Comparison of ENCODE assay signal across 25 mouse cellular contexts in genomic region chr5:50013965-50014364, GRCm38 (mm10). TPM values are rescaled to one million over a fixed set of nuclear protein-coding genes. Genes with fewer than 3 reads are reported as not detected.
"Had no signal": no experiment of that assay in that cellular context is flagged by ENCODE, and none has a peak within 500 bp of the region (broad histone marks: within the 10 kb centered on the region; RNA-seq: fewer than 3 reads in every experiment).

No protein-coding gene starts in this region.

- H3K9ac ChIP-seq: heart, embryonic 12.5 days; hindbrain, embryonic 12.5 days; hindbrain, embryonic 14.5 days; intestine, embryonic 15.5 days; kidney, embryonic 15.5 days; limb, embryonic 13.5 days had no signal

- H3K27me3 ChIP-seq: heart, embryonic 12.5 days; hindbrain, embryonic 12.5 days; intestine, embryonic 15.5 days; kidney, embryonic 15.5 days; limb, embryonic 13.5 days had no signal

- H3K4me1 ChIP-seq: heart, embryonic 10.5 days; heart, embryonic 12.5 days; hindbrain, embryonic 10.5 days; intestine, embryonic 15.5 days had no signal

- H3K36me3 ChIP-seq: intestine, embryonic 15.5 days had no signal

- ATAC-seq: hindbrain, embryonic 16.5 days; inflammation-experienced regulatory T-cells, adult 6 months; intestine, embryonic 15.5 days; intestine, postnatal 0 days had no signal

- H3K27ac ChIP-seq: gastrocnemius, adult 2 months; heart, embryonic 10.5 days; hindbrain, embryonic 10.5 days; hindbrain, embryonic 12.5 days; hindbrain, embryonic 14.5 days; intestine, embryonic 15.5 days; kidney, embryonic 15.5 days; kidney, postnatal 0 days; limb, embryonic 13.5 days had no signal

- DNase-seq: gastrocnemius, adult 2 months; gastrocnemius, postnatal 10 days; gastrocnemius, postnatal 25 days; heart, adult 18-20 months; heart, postnatal 10 days; heart, postnatal 4 days; kidney, adult 18-20 months; kidney, adult 8-10 months; kidney, postnatal 14 days; kidney, postnatal 36 days; layer of hippocampus, adult 9-11 months; layer of hippocampus, postnatal 36 days; left cerebral cortex, postnatal 4 days had no signal

- H3K4me3 ChIP-seq: gastrocnemius, adult 2 months; heart, embryonic 10.5 days; heart, embryonic 12.5 days; hindbrain, embryonic 10.5 days; hindbrain, embryonic 12.5 days; intestine, embryonic 15.5 days; kidney, embryonic 15.5 days; limb, embryonic 13.5 days had no signal

- H3K4me2 ChIP-seq: heart, embryonic 12.5 days; hindbrain, embryonic 12.5 days; hindbrain, embryonic 14.5 days; intestine, embryonic 15.5 days; kidney, embryonic 15.5 days; limb, embryonic 13.5 days had no signal

- H3K9me3 ChIP-seq: heart, embryonic 10.5 days; heart, embryonic 12.5 days; hindbrain, embryonic 10.5 days; hindbrain, embryonic 12.5 days; intestine, embryonic 15.5 days; kidney, embryonic 15.5 days; limb, embryonic 13.5 days had no signal

RNA-seq across cellular contexts. Expression of gene Adgra3, which starts 44.8 kb away (rescaled TPM):
- polyA plus RNA-seq: inflammation-experienced regulatory T-cells, adult 6 months had no signal
